Mouse (Mus musculus) erythroblast, embryonic 14.5 days (primary cell): ENCODE measurements around the gene Atm. TPM values are rescaled to one million over a fixed set of nuclear protein-coding genes. Genes with fewer than 3 reads are reported as not detected.

Experiments
- H3K27me3 ChIP-seq: 2 replicates; pipeline ENCODE4 v1.6.1; 2012; ENCODE audit warnings: inconsistent platforms; ENCODE audit not compliant: control insufficient read depth
- H3K36me3 ChIP-seq: 2 replicates; pipeline ENCODE4 v1.6.1; 2012; ENCODE audit warnings: mild to moderate bottlenecking, inconsistent platforms; ENCODE audit not compliant: control insufficient read depth
- H3K4me1 ChIP-seq: 2 replicates; pipeline ENCODE4 v1.6.1; 2012; ENCODE audit warnings: inconsistent platforms; ENCODE audit not compliant: control insufficient read depth
- H3K4me3 ChIP-seq: replicated peaks from 2 replicates; pipeline ENCODE3; 2012; ENCODE audit warnings: moderate library complexity, mild to moderate bottlenecking, inconsistent platforms
- H3K9me3 ChIP-seq: 2 replicates; pipeline ENCODE4 v1.6.1; 2012; ENCODE audit warnings: low read length, inconsistent platforms, mixed read lengths; ENCODE audit not compliant: control insufficient read depth
- GATA1 ChIP-seq: IDR thresholded peaks from 2 replicates; pipeline ENCODE4 v1.6.1; 2012; ENCODE audit warnings: low read length, inconsistent platforms, mixed read lengths
- TAL1 ChIP-seq: IDR thresholded peaks from 3 replicates; pipeline ENCODE4 v1.6.1; 2012; ENCODE audit warnings: low read length, inconsistent platforms, mixed read lengths
- polyA plus RNA-seq: library from polyadenylated mRNA; stranded (reverse); fragments of >175 nt; gene quantifications from 2 replicates; pipeline ENCODE4 v1.2.3, GENCODE M21; 2012

The Atm gene
- polyA plus RNA-seq, 1 experiment: 0.02 TPM

DNA sequence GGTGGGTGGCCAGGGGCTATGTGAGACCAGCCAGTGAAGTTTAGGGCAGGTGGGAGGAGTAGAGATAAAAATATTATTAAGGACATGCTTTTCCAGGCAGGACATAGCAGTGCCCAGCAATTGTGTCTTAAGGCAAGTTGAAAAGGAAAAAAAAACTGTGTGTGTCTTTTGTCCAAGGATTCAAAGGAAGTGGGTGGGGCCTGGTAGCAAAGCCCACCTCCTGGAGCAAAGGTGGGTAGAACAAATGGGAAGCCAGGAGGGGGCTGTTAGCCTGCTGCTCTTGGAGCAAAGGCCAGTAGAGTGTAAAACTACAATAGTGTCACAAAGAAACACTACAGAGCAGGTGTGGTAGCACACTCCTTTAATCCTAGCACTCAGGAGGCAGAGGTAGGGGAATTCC, 22.4 kb downstream of the Atm start:
- H3K4me3 ChIP-seq: no peak overlapping the region
- H3K4me1 ChIP-seq: no peaks in the 10 kb centered on the region
- no peaks in the 10 kb centered on the region for H3K27me3 ChIP-seq
- H3K36me3 ChIP-seq: peaks cover 17% of the 10 kb centered on the region
- no peak for TF ChIP-seq TAL1
- TF ChIP-seq GATA1: no peak
- H3K9me3 ChIP-seq: no peaks in the 10 kb centered on the region

DNA sequence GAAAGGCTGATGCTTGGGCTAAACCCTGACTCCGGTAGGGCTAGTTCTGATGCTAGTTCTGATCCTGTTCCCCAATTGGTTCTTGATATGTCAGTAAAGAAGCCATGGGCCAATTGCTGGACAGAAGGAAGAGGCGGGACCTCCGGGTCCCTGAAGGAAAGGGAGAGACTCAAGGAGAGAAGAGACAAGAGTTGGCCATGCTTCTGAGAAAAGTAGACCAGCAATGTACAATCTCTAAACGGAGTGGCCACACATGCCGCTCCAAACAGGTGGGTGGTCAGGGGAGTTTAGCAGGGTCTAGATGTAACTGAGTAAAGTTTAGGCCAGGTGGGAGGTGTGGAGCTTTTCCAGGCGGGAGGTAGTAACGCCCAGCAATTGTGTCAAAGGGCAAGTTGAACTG, 28.5 kb downstream of the Atm start:
- Histone ChIP-seq H3K4me1 (no peaks in the 10 kb centered on the region), H3K27me3 (no peaks in the 10 kb centered on the region), H3K36me3 (peaks cover 10% of the 10 kb centered on the region), H3K9me3 (no peaks in the 10 kb centered on the region), H3K4me3 (no peak overlapping the region)
- TF ChIP-seq GATA1 (no peak), TAL1 (no peak)

DNA sequence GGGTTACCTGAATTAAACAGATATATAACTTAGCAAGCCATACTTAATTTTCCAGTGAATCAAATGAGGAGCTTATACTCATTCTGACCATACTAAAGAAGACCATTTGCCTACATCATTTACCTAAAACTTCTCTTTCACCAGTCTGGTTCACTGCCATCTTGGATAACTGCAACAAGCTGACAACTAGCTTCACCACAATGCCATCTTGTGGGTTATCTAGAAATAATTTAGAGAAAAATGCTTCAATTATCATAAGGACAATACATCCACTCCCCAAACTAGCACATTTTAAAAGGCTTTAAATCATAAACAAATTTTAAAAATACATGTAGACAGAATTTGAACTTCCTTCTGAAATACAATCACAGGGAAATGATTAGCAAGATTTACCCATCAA, 50.7 kb downstream of the Atm start:
- TF ChIP-seq GATA1 (no peak), TAL1 (no peak)
- no peak overlapping the region for H3K4me3 ChIP-seq
- no peaks in the 10 kb centered on the region for H3K9me3 ChIP-seq
- no peaks in the 10 kb centered on the region for H3K4me1 ChIP-seq
- no peaks in the 10 kb centered on the region for H3K27me3 ChIP-seq
- H3K36me3 ChIP-seq: peaks cover 19% of the 10 kb centered on the region

- Histone ChIP-seq H3K4me3 (no peak overlapping the region), H3K9me3 (no peaks in the 10 kb centered on the region), H3K36me3 (peaks cover 4% of the 10 kb centered on the region), H3K27me3 (no peaks in the 10 kb centered on the region), H3K4me1 (no peaks in the 10 kb centered on the region)
- no peak for TF ChIP-seq TAL1
- no peak for TF ChIP-seq GATA1
Observed at GRCm38 (mm10) chr9:53472806-53473518, 63.6 kb downstream of the Atm start.

GRCm38 (mm10) chr9:53452038-53452437, 84.5 kb downstream of the Atm start:
- TF ChIP-seq TAL1 (no peak), GATA1 (no peak)
- H3K27me3 ChIP-seq: no peaks in the 10 kb centered on the region

GRCm38 (mm10) chr9:53450609-53451008, 85.9 kb downstream of the Atm start:
- Histone ChIP-seq H3K9me3 (no peaks in the 10 kb centered on the region), H3K4me1 (no peaks in the 10 kb centered on the region), H3K36me3 (peaks cover 26% of the 10 kb centered on the region), H3K27me3 (no peaks in the 10 kb centered on the region), H3K4me3 (no peak overlapping the region)
- TF ChIP-seq TAL1 (no peak), GATA1 (no peak)

More at GRCm38 (mm10) chr9:53452038-53452437, 84.5 kb downstream of the Atm start:
- no peak overlapping the region for H3K4me3 ChIP-seq
- H3K9me3 ChIP-seq: no peaks in the 10 kb centered on the region
- H3K36me3 ChIP-seq: peaks cover 22% of the 10 kb centered on the region
- no peaks in the 10 kb centered on the region for H3K4me1 ChIP-seq

DNA sequence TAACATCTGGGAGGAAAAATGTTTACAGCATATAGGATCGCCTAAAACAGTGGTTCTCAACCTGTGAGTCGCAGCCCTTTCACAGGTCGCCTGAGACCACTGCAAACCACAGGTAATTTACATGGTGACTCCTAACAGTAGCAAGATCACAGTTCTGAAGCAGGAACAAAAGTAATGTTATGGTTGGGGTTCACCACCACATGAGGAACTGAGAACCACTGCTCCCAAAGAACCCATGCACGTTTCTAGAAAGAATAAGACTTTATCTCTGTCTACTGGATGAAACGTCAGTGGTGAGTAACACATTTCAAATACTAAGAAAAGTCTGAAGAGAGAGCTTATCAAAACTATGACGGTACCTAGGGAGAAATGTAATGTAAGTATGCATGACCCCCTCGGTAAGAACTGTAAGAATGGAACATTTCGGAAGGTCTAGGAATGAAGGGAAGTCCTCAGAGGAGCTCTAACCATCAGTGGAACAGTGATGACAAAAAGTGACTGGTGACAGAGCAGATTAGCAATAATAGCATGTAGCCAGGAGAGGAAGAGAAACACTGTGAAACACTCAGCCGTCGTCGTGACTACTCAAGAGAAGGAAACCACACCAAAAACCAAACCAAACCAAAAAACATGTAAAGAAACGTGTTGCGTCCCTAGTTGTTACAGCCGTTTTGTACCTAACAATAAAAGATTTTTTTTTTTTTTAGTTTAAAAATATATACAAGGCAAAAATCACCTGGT, 100.5 kb downstream of the Atm start:
- TF ChIP-seq TAL1 (no peak), GATA1 (no peak)
- H3K4me1 ChIP-seq: no peaks in the 10 kb centered on the region
- H3K27me3 ChIP-seq: no peaks in the 10 kb centered on the region
- H3K9me3 ChIP-seq: no peaks in the 10 kb centered on the region
- H3K4me3 ChIP-seq: no peak overlapping the region
- H3K36me3 ChIP-seq: peaks cover 18% of the 10 kb centered on the region

- Histone ChIP-seq H3K4me1 (peaks cover 25% of the 10 kb centered on the region), H3K4me3 (no peak overlapping the region), H3K9me3 (no peaks in the 10 kb centered on the region), H3K36me3 (no peaks in the 10 kb centered on the region), H3K27me3 (no peaks in the 10 kb centered on the region)
- TF ChIP-seq GATA1 (no peak), TAL1 (no peak)
Observed at GRCm38 (mm10) chr9:53427638-53428037, 108.9 kb downstream of the Atm start.

GRCm38 (mm10) chr9:53426726-53427125, 109.8 kb downstream of the Atm start:
- Histone ChIP-seq H3K4me1 (peaks cover 34% of the 10 kb centered on the region), H3K27me3 (no peaks in the 10 kb centered on the region), H3K36me3 (no peaks in the 10 kb centered on the region), H3K9me3 (no peaks in the 10 kb centered on the region), H3K4me3 (no peak overlapping the region)
- TF ChIP-seq TAL1 (no peak), GATA1 (no peak)
